Mouse (Mus musculus) kidney, postnatal 36 days (tissue): ENCODE measurements around the gene Vps35l.

ENCODE experiments used
- DNase-seq, 2 experiments: peaks; one replicate each; pipeline ENCODE4 v3.0.0; 2021 to 2022; ENCODE audit warnings: mixed read lengths in 2 of 2

The Vps35l gene

DNA sequence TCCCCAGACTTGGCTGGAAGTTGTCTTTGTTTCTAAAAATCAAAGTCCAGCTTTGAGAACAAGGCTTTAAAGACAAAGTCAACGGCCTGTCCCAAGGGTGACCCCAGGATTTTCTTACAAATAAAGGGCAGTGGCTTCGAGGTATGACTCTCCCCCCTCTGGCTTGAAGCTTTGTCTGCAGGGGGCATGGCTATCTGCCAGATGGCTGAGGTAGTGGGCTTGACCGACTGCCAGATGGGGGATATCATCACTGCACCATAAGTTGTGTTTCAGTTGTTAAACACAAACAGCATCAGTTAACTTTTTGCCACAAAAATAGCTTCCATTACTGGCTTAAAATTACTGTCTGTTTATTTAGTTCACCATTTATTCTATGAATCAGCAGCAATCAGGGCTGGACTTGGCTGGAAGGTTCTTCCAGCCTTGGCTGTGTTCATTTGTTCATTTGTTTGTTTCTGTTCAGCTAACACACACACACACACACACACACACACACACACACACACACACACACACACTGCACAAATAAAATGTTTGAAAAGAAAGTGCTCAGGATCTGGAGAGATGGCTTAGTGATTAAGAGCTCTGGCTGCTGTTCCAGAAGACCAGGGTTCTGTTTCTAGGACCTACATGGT lies 149.1 kb downstream of the Vps35l start:
- DNase-seq = no peak
